Mouse (Mus musculus) embryonic facial prominence, embryonic 11.5 days (tissue): ENCODE data around the gene Dhx36. TPM values are rescaled to one million over a fixed set of nuclear protein-coding genes. Genes with fewer than 3 reads are reported as not detected.

Experiments
- polyA plus RNA-seq: library from polyadenylated mRNA; unstranded; fragments of >200 nt; fragmentation: Nextera tagmentation; extraction: Ambion mirVana; gene quantifications from 2 replicates; pipeline ENCODE4 v1.2.1, GENCODE M21; 2014

Gene Dhx36
- polyA plus RNA-seq, 1 experiment from 2014 or later, result 53.4 TPM

Other genes starting within 250 kb of the Dhx36 start
- gene Arhgef26, start 168.7 kb downstream of the Dhx36 start, polyA plus RNA-seq, result 4.3 and 4.7 TPM in 2 replicates
- gene Gpr149, start 98.1 kb upstream of the Dhx36 start, polyA plus RNA-seq, result 0.21 and 0.29 TPM in 2 replicates